Mouse (Mus musculus): Measurements from ENCODE around the gene Akain1.

DNA sequence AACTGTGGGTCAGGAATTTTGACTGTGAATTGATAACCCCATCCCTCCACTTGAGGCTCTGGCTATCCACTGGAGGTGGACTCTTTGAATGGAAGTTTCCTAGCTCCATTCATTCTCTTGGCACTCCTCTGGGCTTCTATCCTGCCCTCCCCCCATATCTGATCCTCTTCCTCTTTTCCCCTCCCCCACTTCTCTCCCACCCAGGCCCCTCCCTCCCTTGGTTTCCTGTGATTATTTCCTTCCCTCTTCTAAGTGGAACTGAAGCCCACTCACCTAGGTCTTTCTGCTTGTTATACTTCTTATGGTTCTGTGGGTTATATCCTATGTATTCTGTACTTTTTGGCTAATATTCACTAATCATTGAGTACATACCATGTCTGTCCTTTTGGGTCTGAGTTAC is 9.6 kb downstream of the Akain1 start:
- TF ChIP-seq CTCF (IDR thresholded peaks at IDR 0.05; ENCODE audit: borderline replicate concordance, extremely low read depth, insufficient read depth, insufficient read length) = no peak
- no peak for TF ChIP-seq POLR2A (IDR thresholded peaks at IDR 0.05; ENCODE audit: borderline replicate concordance, extremely low read depth, insufficient read depth, insufficient read length, poor library complexity, severe bottlenecking)
